Mouse (Mus musculus) midbrain, embryonic 16.5 days (tissue): Measurements from ENCODE around the gene Mta1. TPM values are rescaled to one million over a fixed set of nuclear protein-coding genes. Genes with fewer than 3 reads are reported as not detected.

Experiments
- ATAC-seq: fragments of 200-750 bp; cut with Nextera tagmentation; 2 replicates; pipeline ENCODE4 v1.8.0; 2017; ENCODE audit warnings: moderate TSS enrichment
- H3K27ac ChIP-seq: fragments of 300-500 bp; sonication (generic); 2 replicates; pipeline ENCODE4 v1.5.1; 2014; ENCODE audit warnings: mild to moderate bottlenecking, low read length, mixed read lengths
- H3K27me3 ChIP-seq: fragments of 300-500 bp; sonication (generic); 2 replicates; pipeline ENCODE4 v1.6.1; 2014; ENCODE audit warnings: low read depth, low read length, mixed read lengths; ENCODE audit not compliant: control insufficient read depth, insufficient read depth
- H3K36me3 ChIP-seq: fragments of 300-500 bp; sonication (generic); 2 replicates; pipeline ENCODE4 v1.6.1; 2014; ENCODE audit warnings: mild to moderate bottlenecking, low read length, moderate library complexity, mixed read lengths; ENCODE audit not compliant: control insufficient read depth, insufficient read depth
- H3K4me1 ChIP-seq: fragments of 300-500 bp; sonication (generic); 2 replicates; pipeline ENCODE4 v1.6.1; 2014; ENCODE audit warnings: mild to moderate bottlenecking, low read length, mixed read lengths; ENCODE audit not compliant: control insufficient read depth, insufficient read depth
- H3K4me2 ChIP-seq: fragments of 300-500 bp; sonication (generic); 2 replicates; pipeline ENCODE4 v1.6.1; 2014; ENCODE audit warnings: mild to moderate bottlenecking, low read length, mixed read lengths
- H3K4me3 ChIP-seq: fragments of 300-500 bp; sonication (generic); 2 replicates; pipeline ENCODE4 v1.5.1; 2014; ENCODE audit warnings: low read depth, mild to moderate bottlenecking, low read length, moderate library complexity, mixed read lengths
- H3K9ac ChIP-seq: fragments of 300-500 bp; sonication (generic); 2 replicates; pipeline ENCODE4 v1.6.1; 2014; ENCODE audit warnings: low read depth, low read length, mixed read lengths
- H3K9me3 ChIP-seq: fragments of 300-500 bp; sonication (generic); replicated peaks from 2 replicates; pipeline ENCODE4 v1.6.1; 2014; ENCODE audit warnings: mild to moderate bottlenecking, low read length, mixed read lengths; ENCODE audit not compliant: control insufficient read depth, poor library complexity, severe bottlenecking
- WGBS: fragments of 180-500 bp; shearing (Covaris S2); extraction: QIAGEN DNeasy Blood & Tissue Kit; methylation state at CpG from one replicate; pipeline ENCODE4 v1.1.7; 2014; 5-methylcytosine and 5-hydroxymethylcytosine counted together
- polyA plus RNA-seq: library from polyadenylated mRNA; unstranded; fragments of >200 nt; fragmentation: Nextera tagmentation; extraction: Ambion mirVana; gene quantifications from 2 replicates; pipeline ENCODE4 v1.2.1, GENCODE M21; 2015

The Mta1 gene
- polyA plus RNA-seq, 1 experiment from 2014 or later = 14.4 TPM

GRCm38 (mm10) chr12:113119516-113120410 is 21.7 kb downstream of the Mta1 start:
- 87% methylated on average over 20 of the region's 20 CpGs for WGBS
- H3K4me1 ChIP-seq = no peaks in the 10 kb centered on the region
- H3K4me3 ChIP-seq = no peak overlapping the region
- no peak overlapping the region for H3K4me2 ChIP-seq
- H3K9ac ChIP-seq = no peak overlapping the region
- H3K27ac ChIP-seq = no peak overlapping the region
- H3K27me3 ChIP-seq = no peaks in the 10 kb centered on the region
- ATAC-seq = peak; percentile 52
- H3K9me3 ChIP-seq = no peaks in the 10 kb centered on the region
- H3K36me3 ChIP-seq = peaks cover 27% of the 10 kb centered on the region

- no peaks in the 10 kb centered on the region for H3K9me3 ChIP-seq
- H3K4me1 ChIP-seq = no peaks in the 10 kb centered on the region
- ATAC-seq = no peak
- H3K27ac ChIP-seq = no peak overlapping the region
- 91% methylated on average over 6 of the region's 6 CpGs for WGBS
- H3K36me3 ChIP-seq = peaks cover 53% of the 10 kb centered on the region
- no peak overlapping the region for H3K4me2 ChIP-seq
- H3K9ac ChIP-seq = no peak overlapping the region
- H3K4me3 ChIP-seq = no peak overlapping the region
- H3K27me3 ChIP-seq = no peaks in the 10 kb centered on the region
These were observed 26.6 kb downstream of the Mta1 start for GRCm38 (mm10) chr12:113124726-113125125.

GRCm38 (mm10) chr12:113130732-113131131 is 32.7 kb downstream of the Mta1 start:
- no peak for ATAC-seq
- no peaks in the 10 kb centered on the region for H3K9me3 ChIP-seq
- peaks cover 80% of the 10 kb centered on the region for H3K36me3 ChIP-seq
- H3K27me3 ChIP-seq = no peaks in the 10 kb centered on the region
- 96% methylated on average over 8 of the region's 8 CpGs for WGBS
- H3K4me3 ChIP-seq = no peak overlapping the region
- no peak overlapping the region for H3K4me2 ChIP-seq
- H3K4me1 ChIP-seq = no peaks in the 10 kb centered on the region
- H3K27ac ChIP-seq = no peak overlapping the region
- no peak overlapping the region for H3K9ac ChIP-seq

GRCm38 (mm10) chr12:113131601-113132000 is 33.5 kb downstream of the Mta1 start:
- no peaks in the 10 kb centered on the region for H3K9me3 ChIP-seq
- peaks cover 74% of the 10 kb centered on the region for H3K36me3 ChIP-seq
- H3K27ac ChIP-seq = no peak overlapping the region
- H3K4me1 ChIP-seq = no peaks in the 10 kb centered on the region
- 98% methylated on average over 14 of the region's 14 CpGs for WGBS
- ATAC-seq = no peak
- no peak overlapping the region for H3K9ac ChIP-seq
- H3K4me2 ChIP-seq = no peak overlapping the region
- no peak overlapping the region for H3K4me3 ChIP-seq
- no peaks in the 10 kb centered on the region for H3K27me3 ChIP-seq

GRCm38 (mm10) chr12:113132567-113132966 is 34.5 kb downstream of the Mta1 start:
- Histone ChIP-seq H3K9ac (no peak overlapping the region), H3K27ac (no peak overlapping the region), H3K4me2 (no peak overlapping the region), H3K27me3 (no peaks in the 10 kb centered on the region), H3K4me3 (no peak overlapping the region), H3K4me1 (no peaks in the 10 kb centered on the region), H3K9me3 (no peaks in the 10 kb centered on the region), H3K36me3 (peaks cover 77% of the 10 kb centered on the region)
- no peak for ATAC-seq
- 77% methylated on average over 2 of the region's 2 CpGs for WGBS

GRCm38 (mm10) chr12:113133260-113133659 is 35.2 kb downstream of the Mta1 start:
- H3K27ac ChIP-seq = no peak overlapping the region
- H3K27me3 ChIP-seq = no peaks in the 10 kb centered on the region
- ATAC-seq = no peak
- H3K9ac ChIP-seq = 0 out of 2 replicates have a peak overlapping the region, but pooled peaks have one; percentile 10
- H3K9me3 ChIP-seq = no peaks in the 10 kb centered on the region
- H3K4me3 ChIP-seq = no peak overlapping the region
- WGBS = 95% methylated on average over 9 of the region's 9 CpGs
- no peaks in the 10 kb centered on the region for H3K4me1 ChIP-seq
- H3K4me2 ChIP-seq = no peak overlapping the region
- peaks cover 75% of the 10 kb centered on the region for H3K36me3 ChIP-seq

- WGBS = 89% methylated on average over 5 of the region's 5 CpGs
- Histone ChIP-seq H3K27ac (no peak overlapping the region), H3K27me3 (no peaks in the 10 kb centered on the region), H3K9me3 (no peaks in the 10 kb centered on the region), H3K4me2 (no peak overlapping the region), H3K4me1 (peaks cover 3% of the 10 kb centered on the region), H3K4me3 (no peak overlapping the region), H3K9ac (no peak overlapping the region), H3K36me3 (peaks cover 70% of the 10 kb centered on the region)
- no peak for ATAC-seq
These were observed 35.9 kb downstream of the Mta1 start for GRCm38 (mm10) chr12:113133861-113134403.

- Histone ChIP-seq H3K9me3 (no peaks in the 10 kb centered on the region), H3K4me1 (peaks cover 9% of the 10 kb centered on the region), H3K27ac (no peak overlapping the region), H3K36me3 (peaks cover 64% of the 10 kb centered on the region), H3K27me3 (no peaks in the 10 kb centered on the region), H3K9ac (no peak overlapping the region), H3K4me2 (no peak overlapping the region), H3K4me3 (no peak overlapping the region)
- ATAC-seq = no peak
- WGBS = 91% methylated on average over 4 of the region's 4 CpGs
These were observed 36.4 kb downstream of the Mta1 start for GRCm38 (mm10) chr12:113134502-113134901.

GRCm38 (mm10) chr12:113135401-113135800 is 37.3 kb downstream of the Mta1 start:
- Histone ChIP-seq H3K4me3 (no peak overlapping the region), H3K27ac (no peak overlapping the region), H3K4me1 (peaks cover 13% of the 10 kb centered on the region), H3K36me3 (peaks cover 56% of the 10 kb centered on the region), H3K9me3 (no peaks in the 10 kb centered on the region), H3K9ac (no peak overlapping the region), H3K27me3 (no peaks in the 10 kb centered on the region), H3K4me2 (no peak overlapping the region)
- 94% methylated on average over 7 of the region's 7 CpGs for WGBS
- ATAC-seq = no peak
